Mouse (Mus musculus) brain, embryonic 14.5 days (tissue): ENCODE measurements around the gene Bcl11b. TPM values are rescaled to one million over a fixed set of nuclear protein-coding genes. Genes with fewer than 3 reads are reported as not detected.

ENCODE experiments used
- DNase-seq: peaks from one replicate; pipeline ENCODE4 v3.0.0-alpha.2; 2011; ENCODE audit warnings: low read depth
- CTCF ChIP-seq: fragments of 200-500 bp; IDR thresholded peaks from 2 replicates; pipeline ENCODE4 v1.5.1; 2012; ENCODE audit warnings: inconsistent platforms, mild to moderate bottlenecking, moderate library complexity, borderline replicate concordance; ENCODE audit not compliant: insufficient read depth, insufficient read length; ENCODE audit errors: extremely low read depth
- POLR2A ChIP-seq: fragments of 200-500 bp; IDR thresholded peaks from 2 replicates; pipeline ENCODE4 v1.6.1; 2012; ENCODE audit warnings: mild to moderate bottlenecking, inconsistent platforms, borderline replicate concordance; ENCODE audit not compliant: poor library complexity, insufficient read depth, insufficient read length, severe bottlenecking; ENCODE audit errors: extremely low read depth
- polyA plus RNA-seq: library from polyadenylated mRNA; depleted of rRNA; stranded (reverse); fragments of >200 nt; gene quantifications from 2 replicates; pipeline ENCODE4 v1.2.3, GENCODE M21; 2012

Gene Bcl11b
- polyA plus RNA-seq, 1 experiment: 67.1 TPM

DNA sequence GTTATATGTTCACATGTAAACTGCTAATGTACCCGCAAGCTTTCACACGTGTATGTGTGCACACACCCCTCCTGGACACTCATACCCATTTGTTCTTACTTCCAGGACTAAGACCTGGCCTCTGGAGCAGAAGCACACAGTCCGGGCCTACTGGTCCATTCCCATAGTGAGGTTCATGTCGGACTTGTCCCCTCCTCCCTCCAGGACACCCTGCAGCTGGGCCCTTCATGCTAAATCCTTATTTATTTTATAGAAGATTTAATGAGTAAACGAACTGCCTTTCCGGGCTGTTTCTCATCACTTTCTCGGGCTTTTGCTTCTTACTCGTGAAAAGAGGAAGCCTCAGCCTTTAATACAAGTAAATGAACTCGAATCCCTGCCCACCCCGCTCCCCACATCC, 54.0 kb downstream of the Bcl11b start:
- no peak for DNase-seq
- TF ChIP-seq POLR2A (no peak), CTCF (no peak)

GRCm38 (mm10) chr12:107942100-107942499, 61.3 kb downstream of the Bcl11b start:
- TF ChIP-seq POLR2A: no peak
- no peak for DNase-seq

GRCm38 (mm10) chr12:107940774-107941173, 62.6 kb downstream of the Bcl11b start:
- TF ChIP-seq CTCF: no peak
- no peak for TF ChIP-seq POLR2A
- DNase-seq: no peak

- DNase-seq: peak; percentile 56
- TF ChIP-seq POLR2A (no peak), CTCF (peak; percentile 18; the same call in 1 of the 2 replicates)
These were observed 64.2 kb downstream of the Bcl11b start for GRCm38 (mm10) chr12:107939177-107939576.

DNA sequence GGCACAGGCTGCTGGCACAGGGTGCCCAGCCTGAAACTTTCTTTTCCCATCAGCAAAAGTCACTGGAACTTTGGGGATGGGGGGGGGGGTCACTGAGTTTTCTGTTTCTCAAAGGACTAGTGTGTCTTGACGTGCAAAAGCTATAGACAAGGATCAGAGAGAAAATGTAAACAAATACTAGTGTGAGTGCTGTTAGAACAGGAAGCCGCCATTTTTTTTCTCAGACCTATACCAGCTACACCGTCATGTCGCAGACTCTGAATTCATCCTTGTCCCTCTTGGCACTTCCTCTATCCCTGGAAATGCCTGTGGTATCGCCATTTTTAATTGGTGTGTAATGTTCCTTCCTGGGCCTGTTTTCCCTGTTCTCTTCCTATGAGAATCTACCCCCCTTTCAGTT, 66.4 kb downstream of the Bcl11b start:
- no peak for DNase-seq
- TF ChIP-seq POLR2A (no peak), CTCF (no peak)

GRCm38 (mm10) chr12:107936406-107936805, 67.0 kb downstream of the Bcl11b start:
- DNase-seq: no peak
- no peak for TF ChIP-seq POLR2A
- TF ChIP-seq CTCF: no peak

DNA sequence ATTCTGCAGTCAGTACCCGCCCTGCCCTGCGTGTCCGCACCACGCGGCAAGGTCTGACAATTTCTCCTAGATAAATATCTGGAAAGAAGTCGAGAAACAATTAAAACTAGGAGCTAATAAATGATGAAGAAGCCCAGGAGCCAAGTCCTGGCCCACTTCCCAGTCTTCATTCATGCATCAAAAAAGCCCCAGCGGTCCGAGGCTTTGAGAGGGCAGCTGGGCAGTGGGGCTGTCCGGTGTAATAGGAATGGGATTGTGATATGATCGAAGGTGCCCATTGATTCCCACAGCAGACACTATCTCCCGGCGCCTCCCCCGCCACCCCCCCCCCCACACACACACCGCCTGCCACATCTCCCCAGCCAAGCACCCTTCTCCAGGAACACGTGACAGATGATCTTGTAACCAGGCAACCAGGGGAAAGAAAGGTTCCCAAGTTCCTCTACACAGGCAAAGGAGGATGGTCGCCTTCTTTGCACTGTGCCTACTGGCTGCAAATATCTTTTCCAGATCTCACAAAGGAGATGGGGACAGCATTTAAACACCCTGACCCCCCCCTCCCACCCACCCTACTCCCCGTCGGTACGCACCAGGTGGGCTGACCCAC, 68.5 kb downstream of the Bcl11b start:
- peak; percentile 93 for DNase-seq
- no peak for TF ChIP-seq CTCF
- TF ChIP-seq POLR2A: no peak

GRCm38 (mm10) chr12:107932140-107932539, 71.3 kb downstream of the Bcl11b start:
- TF ChIP-seq POLR2A (no peak), CTCF (no peak)
- DNase-seq: peak; percentile 78

DNA sequence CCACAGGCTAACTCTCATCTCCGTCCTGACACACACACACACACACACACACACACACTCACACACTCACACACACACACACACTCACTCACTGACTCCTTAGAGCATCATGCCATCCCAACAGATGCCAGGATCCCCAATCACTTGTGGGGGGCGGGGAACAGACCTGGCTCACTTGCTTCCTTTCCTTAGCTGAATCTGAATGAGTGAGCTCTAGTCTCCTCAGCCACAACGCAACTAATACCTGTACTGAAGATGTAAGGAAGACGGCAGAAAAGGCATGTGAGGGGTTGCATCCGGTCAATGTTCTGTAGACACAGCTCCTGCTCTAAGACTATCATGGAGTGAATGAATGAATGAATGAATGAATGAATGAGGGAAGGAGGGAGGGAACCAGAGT, 71.9 kb downstream of the Bcl11b start:
- TF ChIP-seq CTCF: no peak
- no peak for TF ChIP-seq POLR2A
- DNase-seq: peak; percentile 77

DNA sequence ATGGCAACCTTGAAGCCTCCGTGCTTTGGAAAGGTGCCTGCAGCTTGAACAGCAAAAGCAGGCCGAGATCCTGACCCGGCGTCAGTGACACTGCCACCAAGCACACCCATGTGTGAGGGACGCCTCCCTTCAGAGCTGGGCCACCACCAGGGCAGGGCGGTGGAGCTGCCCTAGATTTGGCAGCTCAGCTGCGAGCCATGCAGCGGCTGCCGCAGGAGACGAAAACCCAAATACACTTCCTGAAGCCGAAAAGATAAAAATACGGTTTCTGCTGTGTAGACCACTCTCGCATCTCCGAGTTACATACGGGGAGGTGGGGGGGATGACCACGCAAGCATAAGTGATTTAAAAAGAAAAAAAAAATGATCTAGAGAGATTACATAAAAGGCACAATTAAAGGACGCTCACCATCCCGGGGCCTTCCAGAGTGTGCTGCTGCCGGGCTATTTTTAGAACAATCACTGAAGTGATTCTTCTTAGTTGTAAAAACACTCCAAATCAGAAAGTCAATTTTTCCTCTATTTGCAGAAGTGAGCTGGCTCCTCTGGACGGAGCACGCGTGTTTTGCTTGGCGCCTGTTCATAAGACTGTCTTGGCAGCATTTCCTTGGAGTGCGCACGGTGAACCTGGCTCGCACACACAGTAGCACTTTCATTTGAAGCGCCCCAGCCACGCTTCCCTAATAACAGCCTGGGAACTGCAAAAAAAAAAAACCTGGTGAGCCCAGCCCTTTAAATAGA, 72.6 kb downstream of the Bcl11b start:
- no peak for TF ChIP-seq CTCF
- no peak for TF ChIP-seq POLR2A
- DNase-seq: peak; percentile 93

- DNase-seq: peak; percentile 53
- TF ChIP-seq CTCF (no peak), POLR2A (no peak)
These were observed 74.5 kb downstream of the Bcl11b start for GRCm38 (mm10) chr12:107928905-107929304.

GRCm38 (mm10) chr12:107928464-107928901, 74.9 kb downstream of the Bcl11b start:
- no peak for TF ChIP-seq POLR2A
- TF ChIP-seq CTCF: peak; percentile 48; the same call in 1 of the 2 replicates
- peak; percentile 96 for DNase-seq
